Mouse (Mus musculus): ENCODE results near the gene Fkbp10.

Gene Fkbp10

DNA sequence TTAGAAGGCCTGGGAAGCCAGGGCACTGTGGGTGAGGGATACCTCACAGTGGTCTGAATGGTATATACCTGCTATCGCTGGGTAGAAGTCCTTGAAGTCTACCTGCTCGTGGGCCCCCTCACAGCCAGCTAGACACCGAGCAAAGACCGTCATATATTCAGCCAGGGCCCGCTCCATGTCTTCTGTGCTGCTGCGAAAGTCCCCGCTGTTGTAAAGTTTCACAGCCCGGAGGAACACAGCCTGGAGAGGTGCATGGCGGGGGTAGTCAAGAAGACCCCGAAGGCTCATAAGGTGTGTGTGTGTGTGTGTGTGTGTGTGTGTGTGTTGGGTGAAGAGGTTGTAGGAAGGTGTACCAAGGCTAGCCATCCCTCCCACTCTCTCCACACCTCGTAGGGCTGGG, 2.0 kb upstream of the Fkbp10 start:
- no peak for DNase-seq

- DNase-seq, result peak; percentile 87
Observed at GRCm38 (mm10) chr11:100414021-100414913, 1.2 kb upstream of the Fkbp10 start, which contains the start of gene P3h4. Gene P3h4 (minus strand): TSS chr11:100414836.

DNA sequence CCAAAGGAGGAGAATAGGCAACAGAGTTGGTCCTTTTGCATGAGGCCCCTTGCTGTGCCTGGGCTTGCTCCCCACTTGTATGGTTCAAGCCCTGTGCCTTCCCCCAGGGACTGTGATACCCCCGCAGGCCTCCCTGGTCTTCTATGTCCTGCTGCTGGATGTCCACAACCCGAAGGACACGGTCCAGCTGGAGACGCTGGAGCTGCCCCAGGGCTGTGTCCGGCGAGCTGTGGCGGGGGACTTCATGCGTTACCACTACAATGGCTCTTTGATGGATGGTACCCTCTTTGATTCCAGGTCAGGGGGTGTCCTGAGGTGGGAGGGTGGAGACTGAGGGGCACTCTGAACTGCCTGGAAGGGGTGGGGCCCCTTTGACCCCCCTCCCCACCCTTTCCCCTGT, 6.0 kb downstream of the Fkbp10 start:
- no peak for DNase-seq

GRCm38 (mm10) chr11:100423836-100424235, 8.3 kb downstream of the Fkbp10 start:
- no peak for DNase-seq

DNA sequence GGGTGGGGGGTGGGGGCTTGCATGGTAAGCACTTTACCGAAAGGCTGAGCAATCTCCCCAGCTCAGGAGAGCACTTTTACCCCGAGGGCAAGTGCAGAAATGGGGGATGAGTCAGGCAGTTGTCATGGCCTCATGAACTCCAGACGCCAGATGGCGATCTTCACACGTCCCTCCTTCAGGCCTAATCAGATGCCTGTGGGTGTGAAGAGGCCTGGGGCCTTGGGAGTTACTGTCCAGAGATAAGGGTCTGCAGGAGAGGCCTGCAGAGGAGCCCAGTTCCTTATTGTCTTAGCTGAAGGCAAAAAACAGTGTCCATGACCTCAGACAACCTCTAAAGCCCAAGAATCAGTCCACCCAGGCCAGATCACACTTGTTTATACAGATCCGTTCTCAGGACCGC, 10.4 kb downstream of the Fkbp10 start:
- peak; percentile 69 for DNase-seq

- no peak for DNase-seq
Observed at GRCm38 (mm10) chr11:100426820-100427219, 11.3 kb downstream of the Fkbp10 start.

DNA sequence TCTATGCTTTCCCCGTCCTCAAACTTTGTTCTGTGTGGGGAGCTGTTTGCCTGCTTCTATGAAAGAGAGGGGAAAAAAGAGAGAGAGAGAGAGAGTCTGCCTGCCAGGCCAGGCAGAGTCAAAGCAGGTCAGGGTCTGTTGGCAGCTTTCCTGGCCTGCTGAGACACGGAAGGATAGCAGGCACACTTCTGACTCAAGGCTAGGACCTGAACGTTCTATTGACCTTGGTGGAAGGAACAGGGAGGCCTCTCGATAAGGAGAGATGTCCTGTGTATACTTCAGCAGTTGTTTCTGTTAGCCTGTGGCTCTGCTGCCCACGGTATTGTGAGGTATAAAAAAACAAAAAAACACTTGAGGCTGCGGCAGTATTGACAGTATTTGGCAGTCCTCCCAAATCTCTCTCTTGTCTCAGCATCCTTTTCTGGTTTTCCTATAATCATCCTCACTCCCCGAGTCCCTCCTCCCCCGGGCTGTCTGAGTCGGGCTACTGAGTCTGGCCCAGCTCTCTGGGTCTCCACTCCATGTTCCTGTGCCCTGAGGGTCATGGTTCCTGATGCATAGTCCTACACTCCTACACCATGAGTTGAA, 13.2 kb downstream of the Fkbp10 start:
- DNase-seq, result no peak

GRCm38 (mm10) chr11:100430052-100430451, 14.6 kb downstream of the Fkbp10 start:
- DNase-seq, result no peak

DNA sequence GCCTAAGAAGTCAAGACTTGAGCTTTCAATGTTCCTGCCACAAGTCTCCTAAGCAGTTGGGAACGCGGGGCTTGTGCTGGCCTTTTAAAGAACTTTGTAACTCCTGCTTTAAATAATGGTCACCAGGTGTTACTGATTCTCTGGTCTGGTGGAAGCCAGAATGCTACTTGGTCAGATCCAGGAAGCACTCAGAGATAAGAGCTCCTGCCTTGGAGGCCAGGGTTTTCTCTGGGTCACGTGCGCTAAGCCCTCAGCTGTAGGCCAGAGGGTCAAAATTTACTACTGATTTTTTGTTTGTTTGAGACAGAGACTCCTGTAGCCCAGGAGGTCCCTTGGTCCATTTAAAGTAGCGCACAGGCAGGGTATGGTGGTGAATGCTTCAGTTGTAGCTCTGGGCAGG, 16.5 kb downstream of the Fkbp10 start:
- no peak for DNase-seq

DNA sequence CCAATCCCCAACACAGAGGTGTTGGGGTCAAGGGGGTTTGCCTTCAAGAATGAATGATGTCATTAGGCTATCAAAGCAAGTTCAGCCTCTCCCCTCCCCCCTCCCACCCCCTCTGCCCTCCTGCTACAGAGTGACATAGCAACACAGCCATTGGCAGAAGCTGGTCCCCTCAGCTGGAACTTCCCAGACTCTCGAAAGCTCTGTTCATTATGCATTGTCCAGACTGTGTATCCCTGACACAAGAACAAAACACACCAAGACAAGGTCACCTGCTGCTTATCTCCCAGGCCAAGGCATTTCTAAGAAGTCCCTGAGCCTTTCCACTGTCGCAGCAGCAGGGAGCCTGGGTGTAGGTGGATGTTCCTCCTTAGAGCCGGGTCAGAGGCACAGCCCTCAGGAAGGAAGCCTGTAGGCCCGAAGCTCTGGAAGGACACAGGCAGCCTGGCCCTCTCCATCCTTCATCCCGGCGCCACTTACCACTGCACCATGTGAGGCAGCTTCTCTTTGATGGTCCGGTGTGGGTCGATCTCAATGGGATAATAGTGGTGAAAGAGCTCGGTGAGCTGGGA, 20.3 kb downstream of the Fkbp10 start:
- DNase-seq, result no peak

DNA sequence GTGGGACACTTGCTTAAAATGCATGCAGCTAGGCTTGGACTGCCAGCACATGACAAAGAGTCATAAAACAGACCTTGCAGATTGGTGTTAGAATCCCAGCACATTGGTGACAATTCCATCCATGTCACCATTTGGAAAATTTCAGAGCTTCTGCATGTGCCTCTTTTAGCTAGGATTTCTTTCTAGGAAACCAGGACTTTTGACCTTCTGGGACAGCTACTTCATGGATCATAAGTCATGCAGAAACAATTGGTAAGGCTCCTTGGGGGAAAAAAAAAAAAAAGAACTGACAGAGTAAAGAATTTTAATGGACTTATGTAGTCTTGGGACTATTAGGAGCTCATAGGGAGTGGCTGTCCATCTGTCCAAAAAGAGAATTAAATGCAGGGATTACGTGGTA, 22.4 kb downstream of the Fkbp10 start:
- DNase-seq, result no peak

- peak; percentile 82 for DNase-seq
Observed at GRCm38 (mm10) chr11:100440691-100441522, 25.4 kb downstream of the Fkbp10 start.

DNA sequence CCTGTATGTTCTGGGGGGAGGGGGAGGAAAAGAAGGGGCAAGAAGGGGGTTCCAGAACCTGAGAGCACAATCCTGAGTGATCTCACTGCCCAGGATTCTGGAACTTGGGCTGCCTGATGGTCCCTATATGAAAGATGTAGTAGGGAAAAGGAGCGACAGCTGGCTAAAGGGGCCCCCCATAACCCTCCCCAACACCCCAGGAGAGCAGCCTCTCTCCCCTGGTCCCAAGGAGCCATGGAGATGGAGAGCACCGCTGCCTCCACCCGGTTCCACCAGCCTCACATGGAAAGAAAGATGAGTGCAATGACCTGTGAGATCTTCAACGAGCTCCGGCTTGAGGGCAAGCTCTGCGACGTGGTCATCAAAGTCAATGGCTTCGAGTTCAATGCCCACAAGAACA, 26.3 kb downstream of the Fkbp10 start, which contains the start of the genes Nt5c3b and Klhl10:
Gene Nt5c3b (minus strand): TSS at position 12 of the 400 bp plus-strand sequence.
Gene Klhl10 (plus strand): TSS at position 121 of the 400 bp plus-strand sequence.
- DNase-seq, result no peak

- no peak for DNase-seq
Observed at GRCm38 (mm10) chr11:100442625-100443024, 27.1 kb downstream of the Fkbp10 start.

DNA sequence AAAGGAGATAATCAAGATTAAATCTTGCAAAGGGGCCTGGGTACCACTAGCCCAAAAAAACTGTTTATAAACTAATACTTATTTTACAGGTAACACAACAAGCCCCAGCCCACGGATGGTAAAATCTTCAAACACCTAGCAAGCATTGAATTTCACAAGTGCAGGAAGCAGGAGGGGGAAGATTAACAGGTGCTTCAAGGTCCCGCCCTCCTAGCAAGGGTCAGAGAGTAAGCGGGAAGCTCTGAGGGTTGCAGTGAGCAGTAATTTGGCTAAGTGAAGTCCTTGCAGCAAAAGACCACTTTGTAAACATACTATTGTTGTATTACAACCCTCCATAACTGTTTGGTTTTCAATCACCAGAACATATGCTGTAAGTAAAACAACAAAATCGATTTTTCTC, 41.8 kb downstream of the Fkbp10 start:
- DNase-seq, result no peak

DNA sequence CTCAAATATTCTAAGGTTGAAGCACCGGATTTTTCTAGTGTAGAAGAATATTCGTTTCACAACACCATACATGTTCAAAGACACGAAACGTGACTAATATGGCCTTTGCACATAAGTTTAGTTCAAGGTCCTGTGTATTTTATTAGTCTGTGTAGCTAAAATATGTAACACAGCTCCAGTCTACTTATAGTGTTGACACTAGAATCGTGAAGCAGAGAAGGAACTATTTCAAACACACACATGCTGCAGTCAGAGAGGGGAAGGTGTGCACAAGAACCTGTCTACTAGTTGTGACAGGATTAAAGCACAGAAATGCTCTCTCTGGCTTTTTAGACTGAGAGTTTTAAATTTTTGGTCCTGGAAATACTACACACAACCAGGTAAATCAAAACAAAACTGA, 42.2 kb downstream of the Fkbp10 start:
- DNase-seq, result no peak

- no peak for DNase-seq
Observed at GRCm38 (mm10) chr11:100462699-100463098, 47.2 kb downstream of the Fkbp10 start.

DNA sequence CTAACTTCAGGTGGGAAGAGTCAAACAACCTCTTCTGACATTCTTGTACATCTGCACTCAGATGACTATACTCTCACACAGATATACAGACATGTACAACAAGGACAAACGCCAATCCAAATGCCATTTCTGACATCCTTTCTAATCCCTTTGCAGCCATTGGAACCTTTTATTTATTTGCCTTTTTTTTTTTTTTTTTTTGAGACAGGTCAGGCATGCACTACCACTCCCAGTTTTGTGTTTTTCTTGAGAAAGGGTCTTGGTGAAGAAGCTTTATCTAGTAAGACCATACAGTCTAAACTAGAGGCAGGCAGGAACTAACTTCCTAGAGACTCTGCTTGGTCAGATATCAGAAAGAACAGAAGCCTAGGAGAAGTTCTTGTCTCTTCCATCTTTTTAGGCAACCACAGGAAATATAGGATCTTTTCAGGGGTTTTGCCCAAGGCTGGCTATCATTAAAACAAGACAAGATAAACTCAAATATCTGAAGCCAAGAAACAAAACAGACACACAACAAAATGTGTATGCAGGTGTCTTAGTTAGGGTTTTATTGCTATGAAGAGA, 49.8 kb downstream of the Fkbp10 start:
- no peak for DNase-seq

GRCm38 (mm10) chr11:100465833-100466232, 50.3 kb downstream of the Fkbp10 start:
- DNase-seq, result no peak

GRCm38 (mm10) chr11:100471352-100472196, 56.1 kb downstream of the Fkbp10 start:
- DNase-seq, result no peak

GRCm38 (mm10) chr11:100472197-100472934, 56.9 kb downstream of the Fkbp10 start, which contains the start of gene Klhl11:
Gene Klhl11 (minus strand): TSS chr11:100472741.
- DNase-seq, result peak; percentile 90

All from cerebellum, adult 8-10 months (tissue).